Mouse (Mus musculus) spleen, postnatal 4 days (tissue): ENCODE measurements at regions not wholly inside any gene's neighbourhood (a gene's known extent, or its start where the extent isn't known, plus 50 kb on each side); places are given as distances from the start of the nearest gene placed in this dataset.

Source experiments
- DNase-seq, 2 experiments: peaks; one replicate each; pipeline ENCODE4 v3.0.0; 2022; ENCODE audit warnings: low spot score in 2 of 2

- peak; percentile 30 to 62 for DNase-seq
Measured at GRCm38 (mm10) chr8:34455376-34455775, 343.8 kb upstream of the Gm10131 start.

- DNase-seq: no peak
Measured at GRCm38 (mm10) chr8:34452811-34453210, 341.3 kb upstream of the Gm10131 start.

GRCm38 (mm10) chr8:34451211-34452000 lies 339.9 kb upstream of the Gm10131 start:
- no peak for DNase-seq

GRCm38 (mm10) chr8:34449391-34450044 lies 338.0 kb upstream of the Gm10131 start:
- DNase-seq: no peak

- no peak for DNase-seq
Measured at GRCm38 (mm10) chr8:34447880-34448830, 336.6 kb upstream of the Gm10131 start.

- DNase-seq: no peak
Measured at GRCm38 (mm10) chr8:34442688-34443087, 331.2 kb upstream of the Gm10131 start.

- no peak for DNase-seq
Measured at GRCm38 (mm10) chr8:34441756-34442155, 330.2 kb upstream of the Gm10131 start.

GRCm38 (mm10) chr8:34440771-34441170 lies 329.2 kb upstream of the Gm10131 start:
- no peak for DNase-seq

- DNase-seq: no peak
Measured at GRCm38 (mm10) chr8:34438771-34439170, 327.2 kb upstream of the Gm10131 start.

GRCm38 (mm10) chr8:34431985-34432384 lies 320.4 kb upstream of the Gm10131 start:
- no peak for DNase-seq

- no peak for DNase-seq
Measured at GRCm38 (mm10) chr8:34429231-34429630, 317.7 kb upstream of the Gm10131 start.

GRCm38 (mm10) chr8:34401571-34401970 lies 290.0 kb upstream of the Gm10131 start:
- peak in 1 of 2 experiments; percentile 34 for DNase-seq

GRCm38 (mm10) chr8:34398914-34399813 lies 287.6 kb upstream of the Gm10131 start:
- DNase-seq: peak in 1 of 2 experiments; percentile 31

GRCm38 (mm10) chr8:34397583-34398411 lies 286.3 kb upstream of the Gm10131 start:
- no peak for DNase-seq

GRCm38 (mm10) chr8:34397225-34397582 lies 285.7 kb upstream of the Gm10131 start:
- DNase-seq: no peak

- no peak for DNase-seq
Measured at GRCm38 (mm10) chr8:34392981-34393828, 281.7 kb upstream of the Gm10131 start.

- no peak for DNase-seq
Measured at GRCm38 (mm10) chr8:34392208-34392980, 280.9 kb upstream of the Gm10131 start.

- no peak for DNase-seq
Measured at GRCm38 (mm10) chr8:34385806-34386439, 274.4 kb upstream of the Gm10131 start.
